Mouse (Mus musculus): ENCODE results near the gene Ipmk. TPM values are rescaled to one million over a fixed set of nuclear protein-coding genes. Genes with fewer than 3 reads are reported as not detected.

Ipmk gene
- polyA plus RNA-seq, 1 experiment from 2014 or later: 16.5 TPM

DNA sequence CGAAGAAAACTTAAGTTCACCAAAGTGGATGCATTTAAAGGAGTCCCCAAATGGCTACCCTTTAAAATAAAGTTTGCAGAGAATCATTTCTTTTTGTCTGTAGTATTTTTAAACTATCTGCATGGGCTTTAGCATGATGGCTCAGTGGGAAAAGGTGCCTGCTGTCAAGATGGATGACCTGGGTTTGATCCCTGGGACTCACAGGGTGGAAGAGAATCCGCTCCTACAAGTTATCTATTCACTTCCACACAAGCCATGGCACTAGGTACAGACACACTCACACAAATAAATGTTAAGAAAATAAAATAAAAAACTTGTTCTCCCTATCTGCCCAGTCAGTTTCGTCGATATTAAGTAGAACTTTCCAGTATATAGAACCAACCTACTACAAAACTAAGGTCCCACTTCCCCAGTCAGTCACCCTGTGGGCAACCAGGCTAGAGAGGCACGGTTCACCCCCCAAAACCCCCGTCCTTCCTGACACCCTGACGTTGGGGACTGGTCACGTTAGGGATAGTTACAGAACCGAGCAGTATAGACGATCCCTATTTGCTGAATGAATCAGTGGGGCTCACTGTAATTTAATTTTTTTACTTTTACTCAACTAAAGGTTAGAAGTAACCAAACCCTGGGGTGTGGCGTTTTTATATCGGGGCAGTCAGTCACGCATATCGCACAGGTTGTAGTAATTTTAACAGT, 3.8 kb upstream of the Ipmk start:
- H3K4me3 ChIP-seq (ENCODE audit: low read depth, low read length): peak overlapping the region; percentile 96
- peak overlapping the region; percentile 97 for H3K9ac ChIP-seq (ENCODE audit: low read depth, low read length)
- no peaks in the 10 kb centered on the region for H3K27me3 ChIP-seq (ENCODE audit: control insufficient read depth, insufficient read depth, low read depth, low read length)
- no peaks in the 10 kb centered on the region for H3K9me3 ChIP-seq (replicated peaks; ENCODE audit: control insufficient read depth, low read length, poor library complexity, severe bottlenecking)
- whole genome bisulfite sequencing: 21% methylated on average over 14 of the region's 14 CpGs
- H3K4me2 ChIP-seq (ENCODE audit: low read length): peak overlapping the region; percentile 92
- ATAC-seq: no peak
- no peaks in the 10 kb centered on the region for H3K36me3 ChIP-seq (ENCODE audit: control insufficient read depth, insufficient read depth, low read length)
- H3K27ac ChIP-seq (ENCODE audit: low read length): no peak overlapping the region
- H3K4me1 ChIP-seq (ENCODE audit: control insufficient read depth, insufficient read depth, low read length): peaks cover 28% of the 10 kb centered on the region

- Histone ChIP-seq H3K27ac (ENCODE audit: low read length) (peak within 1 kb of the TSS; percentile 80), H3K36me3 (ENCODE audit: control insufficient read depth, insufficient read depth, low read length) (no peaks in the 10 kb centered on the region), H3K9ac (ENCODE audit: low read depth, low read length) (peak within 1 kb of the TSS; percentile 97), H3K9me3 (replicated peaks; ENCODE audit: control insufficient read depth, low read length, poor library complexity, severe bottlenecking) (no peaks in the 10 kb centered on the region), H3K4me1 (ENCODE audit: control insufficient read depth, insufficient read depth, low read length) (peaks cover 38% of the 10 kb centered on the region), H3K4me2 (ENCODE audit: low read length) (peak within 1 kb of the TSS; percentile 92), H3K4me3 (ENCODE audit: low read depth, low read length) (peak within 1 kb of the TSS; percentile 96), H3K27me3 (ENCODE audit: control insufficient read depth, insufficient read depth, low read depth, low read length) (no peaks in the 10 kb centered on the region)
- peak; percentile 69 for ATAC-seq
- under 1% methylated on average over 60 of the region's 60 CpGs for WGBS
Observed at GRCm38 (mm10) chr10:71344579-71345143, 2.9 kb upstream of the Ipmk start, which contains the start of gene Cisd1. Gene Cisd1, minus strand, starts transcription at chr10:71344954.

GRCm38 (mm10) chr10:71346106-71346505, 1.5 kb upstream of the Ipmk start:
- Histone ChIP-seq H3K4me3 (ENCODE audit: low read depth, low read length) (no peak overlapping the region), H3K4me2 (ENCODE audit: low read length) (no peak overlapping the region), H3K4me1 (ENCODE audit: control insufficient read depth, insufficient read depth, low read length) (peaks cover 38% of the 10 kb centered on the region), H3K27ac (ENCODE audit: low read length) (no peak overlapping the region), H3K9ac (ENCODE audit: low read depth, low read length) (no peak overlapping the region), H3K36me3 (ENCODE audit: control insufficient read depth, insufficient read depth, low read length) (no peaks in the 10 kb centered on the region), H3K27me3 (ENCODE audit: control insufficient read depth, insufficient read depth, low read depth, low read length) (no peaks in the 10 kb centered on the region), H3K9me3 (replicated peaks; ENCODE audit: control insufficient read depth, low read length, poor library complexity, severe bottlenecking) (no peaks in the 10 kb centered on the region)
- WGBS: 65% methylated on average over 2 of the region's 2 CpGs
- no peak for ATAC-seq

DNA sequence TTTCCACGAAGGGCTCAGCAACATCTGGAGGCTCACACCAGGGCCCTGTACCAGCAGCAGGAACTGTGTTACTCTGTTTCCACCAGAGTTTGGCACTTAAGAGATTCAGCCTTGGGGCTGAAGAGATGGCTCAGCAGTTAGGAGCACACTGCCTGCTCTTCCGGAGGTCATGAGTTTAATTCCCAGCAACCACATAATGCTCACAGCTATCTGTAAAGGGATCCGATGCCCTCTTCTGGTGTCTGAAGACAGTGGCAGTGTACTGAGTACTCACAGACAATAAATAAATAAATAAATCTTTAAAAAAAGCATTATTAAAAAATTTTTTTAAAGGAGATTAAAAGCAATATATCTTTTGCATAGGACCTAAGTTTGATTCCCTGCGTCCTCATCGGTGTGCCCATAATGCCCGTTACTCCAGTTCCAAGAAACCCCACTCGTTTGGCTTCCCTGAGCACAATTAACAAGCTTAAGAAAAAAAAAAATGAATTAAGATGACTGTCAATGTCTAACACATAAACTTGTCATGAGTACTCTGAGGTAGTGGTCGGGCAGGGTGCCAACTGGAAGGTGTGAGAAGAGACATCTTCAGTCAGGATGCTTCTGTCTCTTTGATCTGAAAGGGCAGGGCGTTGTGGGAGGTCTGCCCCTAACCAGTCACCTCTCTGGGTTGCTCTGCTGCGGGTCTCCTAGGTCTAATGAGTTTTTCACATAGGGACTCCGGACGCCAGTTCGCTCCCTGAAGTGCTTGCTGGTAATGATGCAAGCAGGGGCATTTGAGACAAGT, 648 bp upstream of the Ipmk start:
- H3K27me3 ChIP-seq (ENCODE audit: control insufficient read depth, insufficient read depth, low read depth, low read length): no peaks in the 10 kb centered on the region
- peak overlapping the region; percentile 92 for H3K4me3 ChIP-seq (ENCODE audit: low read depth, low read length)
- H3K4me1 ChIP-seq (ENCODE audit: control insufficient read depth, insufficient read depth, low read length): peaks cover 38% of the 10 kb centered on the region
- WGBS: 8% methylated on average over 13 of the region's 13 CpGs
- no peaks in the 10 kb centered on the region for H3K36me3 ChIP-seq (ENCODE audit: control insufficient read depth, insufficient read depth, low read length)
- peak overlapping the region; percentile 84 for H3K27ac ChIP-seq (ENCODE audit: low read length)
- H3K4me2 ChIP-seq (ENCODE audit: low read length): peak overlapping the region; percentile 88
- no peak for ATAC-seq
- H3K9ac ChIP-seq (ENCODE audit: low read depth, low read length): peak overlapping the region; percentile 80
- H3K9me3 ChIP-seq (replicated peaks; ENCODE audit: control insufficient read depth, low read length, poor library complexity, severe bottlenecking): no peaks in the 10 kb centered on the region

GRCm38 (mm10) chr10:71347964-71348636, 537 bp downstream of the Ipmk start:
- no peaks in the 10 kb centered on the region for H3K9me3 ChIP-seq (replicated peaks; ENCODE audit: control insufficient read depth, low read length, poor library complexity, severe bottlenecking)
- H3K4me1 ChIP-seq (ENCODE audit: control insufficient read depth, insufficient read depth, low read length): peaks cover 31% of the 10 kb centered on the region
- H3K4me3 ChIP-seq (ENCODE audit: low read depth, low read length): peak overlapping the region; percentile 92
- H3K27me3 ChIP-seq (ENCODE audit: control insufficient read depth, insufficient read depth, low read depth, low read length): no peaks in the 10 kb centered on the region
- peak; percentile 67 for ATAC-seq
- H3K36me3 ChIP-seq (ENCODE audit: control insufficient read depth, insufficient read depth, low read length): no peaks in the 10 kb centered on the region
- H3K9ac ChIP-seq (ENCODE audit: low read depth, low read length): peak overlapping the region; percentile 80
- WGBS: under 1% methylated on average over 48 of the region's 48 CpGs
- peak overlapping the region; percentile 91 for H3K4me2 ChIP-seq (ENCODE audit: low read length)
- peak overlapping the region; percentile 84 for H3K27ac ChIP-seq (ENCODE audit: low read length)

DNA sequence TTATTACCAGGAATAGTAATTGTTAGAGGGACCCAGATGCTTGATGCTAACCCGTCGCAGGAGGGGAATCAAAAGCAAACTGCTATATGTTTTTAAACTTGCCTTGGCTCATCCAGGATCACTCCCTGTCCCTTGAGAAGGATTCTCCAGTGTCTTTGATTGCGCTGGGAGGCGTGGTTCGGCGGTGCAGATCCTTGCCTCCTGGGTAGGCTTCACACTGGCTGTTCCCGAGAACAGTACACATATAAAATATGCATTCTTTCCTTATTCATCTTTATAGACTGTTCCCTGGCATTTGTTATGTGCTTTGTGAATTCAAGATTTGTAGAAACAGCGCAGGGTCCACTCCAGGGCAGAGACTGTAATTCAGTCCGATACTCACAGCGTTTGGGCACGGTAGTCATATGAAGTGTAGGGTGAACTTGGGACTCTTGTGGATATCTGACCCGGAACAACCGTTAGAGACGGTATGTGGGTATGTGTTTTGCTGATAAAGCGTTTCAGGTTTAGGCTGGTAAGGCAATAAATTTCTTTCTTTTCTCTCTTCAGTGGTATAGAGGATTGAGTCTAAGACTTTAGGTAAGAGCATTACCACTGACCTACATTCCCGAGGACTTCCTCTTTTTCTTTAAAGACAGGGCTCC, 1.2 kb downstream of the Ipmk start:
- Histone ChIP-seq H3K9ac (ENCODE audit: low read depth, low read length) (peak overlapping the region; percentile 80), H3K4me1 (ENCODE audit: control insufficient read depth, insufficient read depth, low read length) (peaks cover 24% of the 10 kb centered on the region), H3K36me3 (ENCODE audit: control insufficient read depth, insufficient read depth, low read length) (no peaks in the 10 kb centered on the region), H3K4me2 (ENCODE audit: low read length) (peak overlapping the region; percentile 91), H3K4me3 (ENCODE audit: low read depth, low read length) (peak overlapping the region; percentile 92), H3K9me3 (replicated peaks; ENCODE audit: control insufficient read depth, low read length, poor library complexity, severe bottlenecking) (no peaks in the 10 kb centered on the region), H3K27me3 (ENCODE audit: control insufficient read depth, insufficient read depth, low read depth, low read length) (no peaks in the 10 kb centered on the region), H3K27ac (ENCODE audit: low read length) (peak overlapping the region; percentile 84)
- WGBS: 19% methylated on average over 16 of the region's 16 CpGs
- no peak for ATAC-seq

DNA sequence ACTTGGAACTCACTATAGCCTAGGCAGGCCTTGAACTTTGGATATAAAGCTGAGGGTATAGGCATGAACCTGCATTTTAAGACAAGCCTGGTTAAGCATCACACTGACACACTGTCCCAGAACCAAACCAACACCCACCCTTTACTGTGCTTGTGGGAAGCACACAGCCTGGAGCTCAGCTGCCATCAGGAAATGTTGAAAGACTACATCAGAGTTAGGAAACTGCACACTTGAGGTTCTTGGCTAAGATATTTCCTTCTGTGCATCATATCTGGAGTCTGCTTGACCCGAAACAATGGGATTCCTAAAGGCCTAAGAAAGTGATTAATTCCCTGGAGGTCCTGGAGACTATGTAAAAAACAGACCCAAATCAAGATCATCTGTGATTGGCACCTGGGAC, 1.7 kb downstream of the Ipmk start:
- WGBS: 83% methylated on average over 1 of the region's 1 CpGs
- Histone ChIP-seq H3K4me1 (ENCODE audit: control insufficient read depth, insufficient read depth, low read length) (peaks cover 19% of the 10 kb centered on the region), H3K9ac (ENCODE audit: low read depth, low read length) (peak overlapping the region; percentile 80), H3K36me3 (ENCODE audit: control insufficient read depth, insufficient read depth, low read length) (no peaks in the 10 kb centered on the region), H3K4me2 (ENCODE audit: low read length) (peak overlapping the region; percentile 91), H3K4me3 (ENCODE audit: low read depth, low read length) (peak overlapping the region; percentile 92), H3K27me3 (ENCODE audit: control insufficient read depth, insufficient read depth, low read depth, low read length) (no peaks in the 10 kb centered on the region), H3K9me3 (replicated peaks; ENCODE audit: control insufficient read depth, low read length, poor library complexity, severe bottlenecking) (no peaks in the 10 kb centered on the region), H3K27ac (ENCODE audit: low read length) (no peak overlapping the region)
- no peak for ATAC-seq

DNA sequence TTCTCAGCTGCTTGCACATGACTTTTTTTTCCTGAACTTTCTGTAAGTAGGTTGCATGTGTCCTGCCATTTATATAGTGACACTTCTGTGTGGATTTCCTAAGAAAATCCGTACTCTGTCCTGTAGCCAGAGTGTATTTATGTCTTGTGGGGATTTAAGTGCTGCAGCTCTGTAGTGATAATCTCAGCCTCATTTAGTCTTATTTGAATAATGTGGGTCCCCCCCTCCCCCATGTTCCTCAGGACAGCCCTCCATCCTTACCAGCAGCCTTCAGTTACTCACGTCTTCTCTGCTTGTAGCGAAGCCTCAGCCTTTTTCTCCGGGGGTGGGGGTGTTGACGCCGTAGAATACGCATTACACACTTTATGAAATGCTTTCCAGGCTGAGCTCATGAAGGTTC, 3.7 kb downstream of the Ipmk start:
- Histone ChIP-seq H3K4me2 (ENCODE audit: low read length) (no peak overlapping the region), H3K36me3 (ENCODE audit: control insufficient read depth, insufficient read depth, low read length) (no peaks in the 10 kb centered on the region), H3K9ac (ENCODE audit: low read depth, low read length) (no peak overlapping the region), H3K4me1 (ENCODE audit: control insufficient read depth, insufficient read depth, low read length) (peaks cover 15% of the 10 kb centered on the region), H3K27ac (ENCODE audit: low read length) (no peak overlapping the region), H3K9me3 (replicated peaks; ENCODE audit: control insufficient read depth, low read length, poor library complexity, severe bottlenecking) (no peaks in the 10 kb centered on the region), H3K27me3 (ENCODE audit: control insufficient read depth, insufficient read depth, low read depth, low read length) (no peaks in the 10 kb centered on the region), H3K4me3 (ENCODE audit: low read depth, low read length) (no peak overlapping the region)
- no peak for ATAC-seq
- 88% methylated on average over 7 of the region's 7 CpGs for whole genome bisulfite sequencing
